Mouse (Mus musculus): Measurements from ENCODE around the gene Olfr1411.

Olfr1411 gene

GRCm38 (mm10) chr1:92594111-92594510, at the start of gene Olfr1411:
Gene Olfr1411, plus strand, starts transcription at chr1:92594411.
- DNase-seq (ENCODE audit: low spot score in 2 of 2), result no peak

- no peak for DNase-seq (ENCODE audit: low spot score in 2 of 2)
These were observed 48.3 kb upstream of the Olfr1411 start for GRCm38 (mm10) chr1:92545929-92546328.

GRCm38 (mm10) chr1:92571022-92571421, 23.2 kb upstream of the Olfr1411 start, which contains the start of gene Olfr1413:
Gene Olfr1413, plus strand, starts transcription at chr1:92571322.
- no peak for DNase-seq (ENCODE audit: low spot score in 2 of 2)

DNA sequence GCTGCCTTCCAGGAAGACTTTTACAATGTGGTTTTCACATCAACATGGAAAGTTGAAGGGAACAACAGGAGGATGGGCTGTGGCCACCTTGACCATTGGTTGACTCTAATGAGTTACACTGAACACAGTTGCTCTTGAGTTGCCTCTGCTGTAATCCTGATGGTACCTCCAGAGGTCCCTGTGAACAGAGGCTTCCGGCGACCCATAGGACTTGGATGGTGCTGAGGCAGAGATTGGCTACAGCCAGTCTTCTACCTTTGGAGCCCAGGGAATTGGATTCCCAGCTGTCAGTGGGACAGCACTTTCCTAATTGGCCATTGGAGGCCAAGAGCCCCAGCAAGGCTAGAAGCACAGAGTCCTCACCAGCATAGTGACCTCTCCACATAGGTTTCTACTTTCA, 8.7 kb upstream of the Olfr1411 start, which contains the start of gene Olfr1412:
Gene Olfr1412, plus strand, starts transcription at position 301 of the 400 bp plus-strand sequence.
- DNase-seq (ENCODE audit: low spot score in 2 of 2), result no peak

- DNase-seq (ENCODE audit: low spot score in 2 of 2), result no peak
These were observed 1.8 kb downstream of the Olfr1411 start for GRCm38 (mm10) chr1:92596019-92596418.

GRCm38 (mm10) chr1:92605482-92605881, 11.3 kb downstream of the Olfr1411 start, which contains the start of gene Olfr1410:
Gene Olfr1410, plus strand, starts transcription at chr1:92605782.
- no peak for DNase-seq (ENCODE audit: low spot score in 2 of 2)

DNA sequence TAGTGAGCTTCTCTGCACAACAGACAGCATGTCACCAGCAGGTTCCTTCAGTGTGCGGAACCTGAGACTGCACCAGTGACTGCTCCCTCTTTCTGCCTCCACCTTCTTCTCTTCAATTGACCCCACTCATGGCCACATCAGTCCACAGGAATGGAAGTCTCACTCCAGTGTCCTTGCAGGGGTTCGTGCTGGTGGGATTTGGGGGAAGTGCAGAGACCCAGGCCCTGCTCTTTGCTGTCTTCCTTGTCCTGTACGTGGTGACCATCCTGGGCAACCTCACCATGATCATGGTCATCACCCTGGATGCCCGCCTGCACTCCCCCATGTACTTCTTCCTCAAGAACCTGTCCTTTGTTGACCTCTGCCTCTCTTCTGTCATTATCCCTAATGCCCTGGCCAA, 13.5 kb downstream of the Olfr1411 start:
- no peak for DNase-seq (ENCODE audit: low spot score in 2 of 2)

DNA sequence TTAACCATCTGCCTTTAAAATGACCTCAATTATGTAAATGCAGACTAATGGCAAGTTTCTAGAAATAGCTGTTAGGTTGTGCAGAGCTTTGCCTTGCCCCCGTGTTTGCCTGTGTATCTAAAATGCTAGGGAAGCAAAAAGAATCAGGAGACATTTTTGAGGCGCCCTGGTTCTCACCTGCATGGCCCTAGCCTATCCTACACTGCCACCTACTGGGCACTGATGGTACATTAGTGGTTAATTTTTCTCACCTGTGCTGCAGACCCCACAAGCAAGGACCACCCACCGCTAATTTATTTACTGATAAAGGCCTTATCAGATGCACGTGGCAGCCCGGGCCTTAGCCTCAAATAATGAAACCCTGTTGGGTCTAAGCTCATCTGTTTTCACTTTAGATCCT, 16.8 kb downstream of the Olfr1411 start:
- peak; percentile 14 to 24 for DNase-seq (ENCODE audit: low spot score in 2 of 2)

DNA sequence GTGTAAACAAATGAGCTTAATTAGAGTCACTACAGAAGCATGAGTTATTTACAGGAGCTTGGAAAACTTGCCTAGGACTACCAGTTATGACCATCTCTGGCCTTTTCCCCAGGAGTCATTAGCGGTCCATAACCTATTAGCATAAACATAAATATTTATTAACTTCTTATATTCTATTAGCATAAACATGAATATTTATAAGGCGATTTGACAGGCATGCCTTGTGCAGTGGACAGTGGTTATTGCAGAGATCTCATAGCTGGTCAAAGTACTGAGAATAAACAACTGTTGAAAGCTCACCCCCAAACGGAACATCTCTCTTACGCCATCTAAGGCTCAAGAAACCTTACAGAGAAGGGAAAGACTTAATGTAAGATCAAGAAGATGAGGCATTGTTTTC, 19.0 kb downstream of the Olfr1411 start:
- no peak for DNase-seq (ENCODE audit: low spot score in 2 of 2)

GRCm38 (mm10) chr1:92614516-92614915, 20.3 kb downstream of the Olfr1411 start:
- no peak for DNase-seq (ENCODE audit: low spot score in 2 of 2)

DNA sequence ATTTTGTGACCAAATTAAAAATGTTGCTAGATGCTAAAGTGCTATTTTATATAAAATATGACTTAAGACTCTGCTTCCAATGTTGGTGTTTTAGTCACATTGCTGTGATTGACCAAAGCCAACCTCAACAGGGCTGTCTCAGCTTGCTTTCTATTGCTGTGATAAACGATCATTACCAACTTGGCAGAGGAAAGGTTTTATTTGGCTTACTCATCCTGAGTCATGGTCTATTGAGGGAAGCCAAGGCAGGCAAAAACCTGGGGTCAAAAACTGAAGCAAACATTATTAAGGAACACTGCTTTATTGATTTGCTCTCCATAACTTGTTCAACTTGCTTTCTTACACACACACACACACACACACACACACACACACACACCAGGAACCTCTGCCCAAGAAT, 21.8 kb downstream of the Olfr1411 start:
- DNase-seq (ENCODE audit: low spot score in 2 of 2), result no peak

- no peak for DNase-seq (ENCODE audit: low spot score in 2 of 2)
These were observed 23.3 kb downstream of the Olfr1411 start, which contains the start of gene Olfr12 for GRCm38 (mm10) chr1:92617488-92617887. Gene Olfr12, plus strand, starts transcription at chr1:92617788.

- no peak for DNase-seq (ENCODE audit: low spot score in 2 of 2)
These were observed 24.1 kb downstream of the Olfr1411 start for GRCm38 (mm10) chr1:92618360-92618759.

DNA sequence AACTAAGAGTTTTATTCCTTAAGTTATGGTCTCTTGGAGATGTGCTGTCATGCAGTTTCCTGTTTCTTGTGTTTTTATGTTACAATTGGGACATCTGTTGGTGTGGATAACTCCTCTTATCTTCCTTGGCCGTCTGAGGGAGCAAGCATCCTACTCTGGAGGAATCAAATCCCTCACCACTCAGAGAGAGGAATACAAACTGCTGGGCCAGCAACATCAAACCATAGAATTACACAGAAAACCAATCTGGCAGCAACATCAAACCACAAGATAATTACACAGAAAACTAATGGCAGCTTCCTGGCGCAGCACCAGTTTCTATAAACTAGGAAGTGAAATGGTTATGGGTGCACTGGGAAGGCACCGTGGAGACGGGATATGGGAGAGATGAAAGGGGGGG, 34.0 kb downstream of the Olfr1411 start:
- DNase-seq (ENCODE audit: low spot score in 2 of 2), result no peak

- no peak for DNase-seq (ENCODE audit: low spot score in 2 of 2)
These were observed 38.0 kb downstream of the Olfr1411 start for GRCm38 (mm10) chr1:92632196-92632595.

DNA sequence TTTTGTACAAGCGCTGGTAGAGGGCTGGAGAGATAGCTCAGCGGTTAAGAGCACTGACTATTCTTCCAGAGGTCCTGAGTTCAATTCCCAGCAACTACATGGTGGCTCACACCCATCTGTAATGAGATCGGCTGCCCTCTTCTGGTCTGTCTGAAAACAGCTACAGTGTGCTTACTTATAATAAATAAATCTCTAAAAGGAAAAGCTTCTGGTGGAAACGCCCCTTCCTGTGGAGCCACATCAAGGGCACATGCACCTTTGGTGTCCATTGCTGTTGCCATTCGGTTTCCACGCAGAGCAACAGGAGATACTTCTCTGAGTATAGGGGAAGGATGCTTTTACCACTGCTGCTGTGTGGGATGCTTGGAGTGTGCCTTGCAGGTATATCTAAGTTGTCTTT, 38.7 kb downstream of the Olfr1411 start:
- DNase-seq (ENCODE audit: low spot score in 2 of 2), result no peak

DNA sequence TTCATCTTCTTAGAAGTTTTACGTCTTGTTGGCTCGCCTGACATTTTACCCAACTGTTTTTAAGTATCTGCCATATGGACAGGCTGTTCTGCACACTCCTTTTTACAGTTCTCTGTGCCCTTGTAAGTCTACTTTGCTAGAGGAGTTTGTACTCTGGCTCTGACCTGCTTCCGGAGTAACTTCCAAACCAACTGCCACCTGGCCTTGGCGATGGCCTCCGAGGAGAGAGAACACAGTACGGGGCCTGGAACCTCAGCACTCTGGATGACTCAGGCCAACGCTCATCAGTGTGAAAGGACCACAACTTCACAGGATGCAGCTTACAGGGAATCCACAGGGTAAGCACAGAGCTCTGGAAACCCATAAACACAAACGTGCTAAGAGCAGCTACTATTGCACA, 39.5 kb downstream of the Olfr1411 start:
- DNase-seq (ENCODE audit: low spot score in 2 of 2), result no peak

DNA sequence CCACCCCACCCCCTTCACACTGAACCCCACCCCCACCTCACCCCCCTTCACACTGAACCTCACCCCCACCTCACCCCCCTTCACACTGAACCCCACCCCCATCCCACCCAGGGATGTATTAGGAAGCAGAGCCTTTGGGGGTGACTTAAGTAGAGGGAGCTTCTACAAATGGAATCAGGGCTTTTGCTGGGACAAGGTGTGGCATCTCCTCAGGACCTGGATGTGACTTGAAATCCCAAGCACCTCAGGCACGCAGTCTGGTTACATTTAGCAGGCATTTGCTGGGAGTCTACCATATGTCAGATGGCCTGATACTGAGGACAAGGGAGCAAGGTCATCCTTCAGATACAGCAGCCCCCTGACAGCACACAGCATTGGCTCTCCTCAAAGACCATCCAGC, 40.4 kb downstream of the Olfr1411 start:
- no peak for DNase-seq (ENCODE audit: low spot score in 2 of 2)

- no peak for DNase-seq (ENCODE audit: low spot score in 2 of 2)
These were observed 40.9 kb downstream of the Olfr1411 start for GRCm38 (mm10) chr1:92634976-92635599.

- DNase-seq (ENCODE audit: low spot score in 2 of 2), result no peak
These were observed 41.8 kb downstream of the Olfr1411 start for GRCm38 (mm10) chr1:92636015-92636414.

- DNase-seq (ENCODE audit: low spot score in 2 of 2), result no peak
These were observed 42.5 kb downstream of the Olfr1411 start for GRCm38 (mm10) chr1:92636676-92637075.

DNA sequence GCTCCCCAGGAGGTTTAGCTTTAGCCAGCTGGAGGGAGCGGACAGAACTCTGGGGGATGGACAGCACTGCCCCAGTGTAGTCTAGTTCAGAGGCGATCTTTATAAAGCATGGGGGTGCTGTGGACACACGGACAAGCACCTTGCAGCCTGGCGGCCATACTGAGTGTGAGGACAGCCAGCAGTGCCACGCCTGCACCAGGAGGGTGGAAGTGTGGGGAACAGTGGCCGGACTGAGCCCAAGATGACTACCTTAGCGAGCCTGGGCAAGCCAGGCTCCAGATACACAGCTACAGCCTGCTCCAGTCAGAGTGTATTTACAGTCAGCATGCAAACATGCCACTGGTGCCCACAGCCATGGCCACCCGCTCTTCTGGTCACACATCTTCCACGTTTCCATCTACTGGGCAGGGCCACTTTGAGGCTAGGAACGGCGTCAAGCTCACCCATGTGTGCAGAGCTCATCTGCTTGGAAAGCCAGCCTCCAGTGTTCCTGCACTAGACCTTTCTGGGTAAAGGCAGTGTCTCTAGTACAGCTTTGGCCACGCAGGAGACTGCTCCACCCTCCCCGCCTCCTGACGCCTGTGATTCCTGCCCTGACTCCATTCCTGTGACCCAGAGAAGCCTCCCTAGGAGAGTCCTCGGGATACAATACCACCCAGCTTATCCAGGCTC, 43.4 kb downstream of the Olfr1411 start:
- DNase-seq (ENCODE audit: low spot score in 2 of 2), result no peak

DNA sequence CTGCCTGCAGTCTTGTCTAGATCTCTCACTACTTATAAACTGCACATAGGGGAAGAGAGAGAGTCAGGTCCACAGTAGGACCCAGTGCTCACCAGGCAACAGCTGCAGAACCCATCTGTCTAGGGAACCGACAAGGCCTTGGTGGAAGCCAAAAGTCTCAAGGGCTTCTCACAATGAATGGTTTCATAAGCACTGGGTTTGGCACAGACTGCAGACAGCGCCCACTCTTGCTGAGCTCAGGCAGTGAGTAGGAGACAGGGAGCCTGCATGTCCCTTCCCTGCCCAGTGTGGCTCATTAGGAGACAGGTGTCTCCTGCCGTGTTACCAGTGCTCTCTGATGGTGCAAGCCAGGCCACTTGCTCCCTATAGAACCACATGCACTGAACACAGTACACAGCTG, 44.0 kb downstream of the Olfr1411 start:
- no peak for DNase-seq (ENCODE audit: low spot score in 2 of 2)

Data from spleen, postnatal 36 days (tissue).